Mouse (Mus musculus) heart, adult 11 months (tissue): ENCODE results near the gene Zranb2.

ENCODE experiments used
- DNase-seq: peaks from one replicate; pipeline ENCODE4 v3.0.0; 2022

The Zranb2 gene

GRCm38 (mm10) chr3:157579376-157579775, 45.4 kb downstream of the Zranb2 start:
- DNase-seq, result no peak

GRCm38 (mm10) chr3:157580299-157580698, 46.3 kb downstream of the Zranb2 start:
- DNase-seq, result no peak

GRCm38 (mm10) chr3:157581755-157582154, 47.8 kb downstream of the Zranb2 start:
- DNase-seq, result no peak

GRCm38 (mm10) chr3:157582626-157583405, 48.9 kb downstream of the Zranb2 start:
- DNase-seq, result no peak

GRCm38 (mm10) chr3:157597837-157598379, 63.9 kb downstream of the Zranb2 start:
- DNase-seq, result no peak
